Mouse (Mus musculus): Measurements from ENCODE around the gene Etv6.

Gene Etv6

DNA sequence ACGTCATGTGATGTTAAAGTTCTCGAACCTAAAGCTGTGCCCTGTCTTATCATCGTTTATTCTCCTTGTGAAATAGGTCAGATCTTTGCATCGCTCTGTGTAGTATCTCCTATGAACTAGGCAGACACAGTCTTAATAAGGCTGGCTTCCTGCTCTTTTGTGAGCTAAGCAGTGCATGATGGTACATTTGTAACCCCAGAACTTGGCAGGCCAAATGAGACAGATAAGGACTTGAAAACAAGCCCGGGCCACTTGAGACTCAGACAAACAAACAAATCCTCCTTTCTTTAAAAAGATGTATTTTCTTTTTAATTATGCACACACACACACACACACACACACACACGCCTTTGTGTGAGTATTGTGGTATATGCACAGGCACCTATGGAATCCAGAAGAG lies 42.5 kb downstream of the Etv6 start:
- DNase-seq (ENCODE audit: low spot score in 2 of 2), result no peak

DNA sequence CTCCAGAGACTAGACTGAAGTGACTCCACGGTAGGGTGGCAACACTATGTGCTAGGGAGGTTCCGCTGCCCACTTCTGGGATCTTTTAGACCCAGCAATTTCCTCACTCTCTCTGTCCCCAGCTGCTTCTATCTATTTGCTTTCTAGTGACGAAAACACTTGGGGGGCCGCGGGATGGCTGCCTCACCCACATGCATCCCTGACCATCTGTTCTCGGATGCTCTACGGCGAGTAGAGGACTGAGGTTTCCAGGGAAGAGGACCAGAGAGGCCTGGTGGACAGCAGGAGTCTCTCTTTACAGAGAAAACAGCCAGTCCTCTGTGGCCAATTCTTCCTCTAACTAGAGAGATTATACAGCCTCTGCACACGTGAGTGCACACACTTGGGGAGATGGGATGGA lies 43.6 kb downstream of the Etv6 start:
- DNase-seq (ENCODE audit: low spot score in 2 of 2), result no peak

DNA sequence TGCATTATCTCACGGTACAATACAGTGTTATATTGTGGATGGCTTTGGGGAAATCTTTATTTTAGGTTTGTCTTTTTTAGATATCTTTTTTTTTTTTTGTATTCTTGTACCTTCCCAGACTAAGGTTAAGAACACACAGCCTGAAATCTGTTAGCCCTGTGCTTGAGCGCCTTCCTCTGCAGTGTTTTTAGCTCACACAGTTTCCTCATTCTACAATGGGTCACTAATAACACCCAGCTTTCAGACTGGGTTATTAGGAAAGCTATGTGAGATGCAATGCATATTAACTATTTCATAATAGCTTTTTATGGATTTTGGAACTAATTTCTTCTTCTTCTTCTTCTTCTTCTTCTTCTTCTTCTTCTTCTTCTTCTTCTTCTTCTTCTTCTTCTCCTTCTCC lies 44.1 kb downstream of the Etv6 start:
- no peak for DNase-seq (ENCODE audit: low spot score in 2 of 2)

DNA sequence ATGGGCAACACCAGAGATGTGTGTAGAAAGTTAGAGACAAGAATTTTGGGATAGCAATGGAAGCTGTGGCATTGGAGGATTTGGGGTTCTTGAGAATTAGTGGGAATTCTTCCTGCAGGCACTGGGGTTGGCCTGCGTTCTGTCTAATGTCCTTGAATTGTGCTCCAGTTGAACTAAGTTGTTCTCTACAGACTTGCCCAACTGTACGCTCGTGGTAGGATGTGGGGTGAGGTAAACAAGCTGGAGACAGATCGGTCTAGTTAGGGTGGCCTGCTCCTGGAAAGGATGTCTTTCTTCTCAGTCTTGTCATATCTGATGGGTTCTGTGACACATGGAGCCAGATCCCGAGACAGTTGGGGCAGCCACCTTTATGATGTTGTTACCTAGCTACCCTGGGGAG lies 45.4 kb downstream of the Etv6 start:
- no peak for DNase-seq (ENCODE audit: low spot score in 2 of 2)

DNA sequence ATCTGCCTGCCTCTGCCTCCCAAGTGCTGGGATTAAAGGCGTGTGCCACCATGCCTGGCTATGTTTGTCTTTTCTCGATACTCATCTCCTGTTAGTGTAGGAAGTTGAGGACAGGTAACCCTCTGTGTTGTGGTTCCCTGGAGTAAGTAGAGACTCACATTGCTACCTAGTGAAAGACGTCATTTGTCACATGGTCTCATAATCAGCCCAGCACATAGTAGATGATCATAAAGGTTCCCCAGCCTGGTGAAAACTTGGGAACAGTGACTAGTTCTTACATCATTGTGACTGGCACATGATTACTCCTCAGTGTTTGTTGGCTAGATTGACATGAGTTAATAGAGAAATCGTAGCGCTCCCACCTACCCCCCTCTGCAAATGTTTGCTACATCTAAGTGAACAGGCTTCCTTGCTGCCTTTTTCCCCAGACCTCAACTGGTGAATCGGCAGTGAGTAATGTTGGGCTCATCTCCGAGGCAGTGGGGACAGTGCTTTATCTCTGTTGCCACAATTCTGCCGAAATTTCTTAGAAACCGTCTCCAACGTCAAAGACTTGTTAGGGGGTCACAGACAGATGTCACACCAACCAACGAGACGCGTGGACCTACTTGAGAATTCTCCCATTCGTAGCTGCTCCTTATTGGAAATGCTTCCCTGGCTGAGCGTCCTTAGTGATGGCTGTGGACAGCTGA lies 46.9 kb downstream of the Etv6 start:
- no peak for DNase-seq (ENCODE audit: low spot score in 2 of 2)

DNA sequence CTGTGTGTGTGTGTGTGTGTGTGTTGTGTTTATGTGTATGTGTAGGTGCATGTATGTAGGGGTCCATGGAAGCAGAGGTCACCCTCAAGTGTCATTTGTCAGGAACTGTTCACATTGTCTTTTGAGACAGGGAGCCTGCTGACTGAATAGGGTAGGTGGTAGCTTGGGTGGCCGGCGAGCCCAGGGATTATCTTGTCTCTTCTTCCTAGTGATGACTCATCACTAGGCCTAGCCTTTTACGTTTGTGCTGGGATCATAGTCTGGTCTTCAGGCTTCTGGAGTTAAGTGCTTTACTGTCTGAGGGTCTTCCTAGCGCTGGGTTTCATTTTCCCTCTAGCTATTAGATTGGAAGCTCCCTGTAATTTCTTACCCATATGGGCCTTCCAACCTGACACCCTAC lies 47.9 kb downstream of the Etv6 start:
- DNase-seq (ENCODE audit: low spot score in 2 of 2), result no peak

DNA sequence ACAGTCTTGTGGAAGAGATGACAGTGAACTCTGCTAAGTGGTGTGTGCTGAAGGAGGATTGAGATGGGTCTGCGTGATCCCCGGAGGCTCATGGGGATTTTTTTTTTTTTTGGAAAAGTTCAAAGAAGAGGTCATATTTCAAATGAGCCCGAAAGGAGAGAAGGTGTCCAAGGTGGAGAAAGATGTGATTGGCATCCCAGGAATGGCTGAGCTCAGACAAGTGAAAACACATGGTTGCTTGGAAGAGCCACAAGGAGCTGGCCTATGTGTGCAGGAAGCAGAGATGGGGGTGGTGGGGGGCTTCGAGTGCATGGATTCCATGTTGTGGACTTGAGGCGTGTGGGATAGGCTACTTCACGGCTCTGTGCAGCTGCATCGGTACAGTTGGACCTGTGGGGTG lies 50.9 kb downstream of the Etv6 start:
- DNase-seq (ENCODE audit: low spot score in 2 of 2), result no peak

DNA sequence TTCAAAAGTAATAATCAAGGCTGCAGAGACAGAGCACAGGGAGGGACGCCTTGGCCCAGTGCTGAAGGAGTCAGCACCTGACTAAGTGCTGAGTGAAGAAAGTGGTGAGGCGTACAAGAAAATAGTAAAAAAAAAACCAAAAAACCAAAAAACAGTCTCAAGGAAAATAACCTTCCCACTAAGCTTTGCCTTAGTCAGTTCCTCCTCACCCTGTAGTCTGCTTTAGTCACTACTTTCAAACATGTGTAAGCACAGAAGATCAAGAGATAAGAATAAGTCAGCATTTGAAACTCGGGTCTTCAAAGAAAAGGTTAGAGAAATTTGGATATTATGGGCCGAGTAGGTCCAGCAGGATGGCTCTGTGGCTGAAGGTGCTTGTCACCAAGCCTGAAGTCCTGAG lies 52.2 kb downstream of the Etv6 start:
- no peak for DNase-seq (ENCODE audit: low spot score in 2 of 2)

DNA sequence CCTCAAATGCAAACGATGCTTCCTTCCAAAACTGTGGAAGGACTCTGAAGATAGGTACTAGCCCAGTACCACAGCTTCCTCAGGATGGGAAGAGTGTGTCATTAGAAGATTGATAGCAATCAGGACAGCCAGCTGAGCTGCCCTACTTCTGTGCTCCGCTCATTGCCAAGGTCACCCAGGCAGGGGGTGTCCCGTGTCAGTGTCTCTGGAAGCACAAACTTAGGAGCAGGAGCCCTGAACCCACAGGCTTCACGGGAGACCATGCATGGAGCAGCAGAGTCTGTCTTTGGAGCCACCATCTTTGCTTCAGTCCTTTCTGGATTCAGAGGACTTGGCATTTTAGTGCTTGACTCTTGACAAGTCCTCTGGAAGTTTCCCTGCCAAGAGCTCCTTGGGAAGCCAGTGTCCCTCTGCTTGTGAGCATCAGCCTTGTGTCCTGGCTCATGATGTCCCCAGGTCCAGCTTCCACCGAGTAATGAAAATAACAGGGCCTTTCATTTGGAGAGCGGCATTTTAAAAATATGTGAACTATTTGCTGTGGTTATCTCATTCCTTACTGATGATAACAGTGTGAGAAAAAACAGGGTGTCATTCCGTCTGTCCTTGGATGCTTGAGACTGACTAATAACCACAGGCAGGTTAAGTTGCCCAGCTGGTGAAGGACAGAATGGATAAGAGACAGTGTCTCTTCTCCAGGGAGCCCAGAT lies 54.3 kb downstream of the Etv6 start:
- no peak for DNase-seq (ENCODE audit: low spot score in 2 of 2)

DNA sequence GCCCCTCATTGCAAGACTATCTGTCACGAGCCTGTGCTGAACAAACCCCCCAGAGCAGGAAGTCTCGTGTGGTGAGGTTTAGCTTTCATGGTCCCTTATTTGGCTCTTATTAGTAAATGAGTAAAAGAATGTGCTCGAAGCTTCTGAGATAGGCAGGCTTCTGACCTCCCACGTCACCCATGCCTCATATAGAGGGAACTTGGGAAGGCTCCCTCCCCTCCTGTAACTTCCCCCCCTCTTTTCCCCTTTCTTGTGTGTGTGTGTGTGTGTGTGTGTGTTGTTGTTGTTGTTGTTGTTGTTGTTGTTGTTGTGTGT lies 54.8 kb downstream of the Etv6 start:
- DNase-seq (ENCODE audit: low spot score in 2 of 2), result no peak

DNA sequence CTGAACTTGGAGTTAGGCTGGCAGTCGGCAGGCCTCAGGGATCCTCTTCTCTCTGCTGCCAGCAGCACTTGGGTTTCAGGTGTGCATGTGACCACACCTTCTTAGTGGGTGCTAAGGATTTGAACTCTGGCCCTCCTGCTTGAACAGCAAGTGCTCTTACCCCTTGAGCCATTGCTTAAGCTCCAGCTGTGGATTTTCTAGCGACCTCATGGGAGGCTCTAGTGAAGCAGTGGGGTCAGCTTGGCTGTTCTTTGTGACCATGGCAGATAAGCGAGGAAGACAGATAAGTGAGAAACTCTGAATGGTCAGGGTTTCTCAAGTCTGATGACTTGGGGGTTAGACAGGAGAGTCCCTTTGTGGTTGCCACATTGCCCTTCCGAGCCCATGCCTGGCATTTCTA lies 55.4 kb downstream of the Etv6 start:
- no peak for DNase-seq (ENCODE audit: low spot score in 2 of 2)

DNA sequence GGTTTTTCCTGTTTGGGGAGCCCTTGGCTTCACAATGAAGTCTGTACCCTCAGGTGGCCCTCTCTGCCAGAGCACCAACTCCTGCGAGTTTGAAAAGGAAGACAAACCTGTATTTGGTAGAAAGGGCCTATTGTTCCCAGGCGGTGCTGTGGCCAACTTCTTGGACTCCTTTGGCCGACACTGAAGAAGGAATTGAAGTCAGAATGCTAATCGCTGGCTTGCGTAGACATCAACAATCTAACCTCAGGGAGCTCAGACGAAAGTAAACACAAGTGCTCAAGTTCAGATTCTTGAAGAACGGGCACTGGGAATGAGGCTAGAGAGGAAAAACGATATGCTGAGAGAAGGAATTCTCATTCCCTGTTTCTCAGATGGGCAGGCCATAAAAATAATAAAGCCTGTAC lies 55.9 kb downstream of the Etv6 start:
- DNase-seq (ENCODE audit: low spot score in 2 of 2), result no peak

DNA sequence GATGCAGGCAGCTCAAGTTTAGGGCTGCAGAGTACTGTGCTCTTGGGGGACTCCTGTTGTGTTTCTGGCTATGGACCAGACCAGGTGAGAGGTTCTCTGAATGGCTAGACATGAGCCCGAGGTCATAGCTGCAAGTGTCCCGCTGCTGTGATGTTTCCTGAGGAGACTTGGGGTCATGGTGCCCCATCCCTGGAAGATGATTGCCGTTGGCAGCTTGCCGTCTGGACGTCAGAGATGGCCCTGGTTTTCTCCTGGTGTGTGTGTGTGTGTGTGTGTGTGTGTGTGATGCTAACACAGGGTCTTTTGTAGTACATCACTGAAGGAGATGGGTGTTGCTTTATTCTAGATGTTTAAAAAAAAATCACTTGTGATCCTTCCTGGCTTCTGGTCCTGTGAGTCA lies 58.6 kb downstream of the Etv6 start:
- no peak for DNase-seq (ENCODE audit: low spot score in 2 of 2)

DNA sequence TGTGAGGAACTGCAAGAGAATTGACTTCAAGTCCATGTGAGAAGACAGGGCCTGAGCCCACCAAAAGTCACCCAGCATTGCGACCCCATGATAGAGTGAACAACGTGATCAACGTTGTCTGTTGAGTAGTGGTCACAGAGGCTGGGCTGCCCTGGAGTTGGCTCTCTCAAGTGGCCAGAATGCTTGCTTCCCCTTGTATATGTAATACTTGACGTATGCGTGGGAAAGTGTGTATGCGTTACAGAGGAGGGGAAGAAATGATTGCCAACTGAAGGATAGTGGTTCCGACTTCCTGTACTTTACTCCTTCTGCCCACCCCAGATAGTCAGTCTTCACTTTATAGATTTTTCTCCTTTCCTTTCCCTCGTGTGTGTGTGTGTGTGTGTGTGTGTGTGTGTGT lies 59.1 kb downstream of the Etv6 start:
- no peak for DNase-seq (ENCODE audit: low spot score in 2 of 2)

DNA sequence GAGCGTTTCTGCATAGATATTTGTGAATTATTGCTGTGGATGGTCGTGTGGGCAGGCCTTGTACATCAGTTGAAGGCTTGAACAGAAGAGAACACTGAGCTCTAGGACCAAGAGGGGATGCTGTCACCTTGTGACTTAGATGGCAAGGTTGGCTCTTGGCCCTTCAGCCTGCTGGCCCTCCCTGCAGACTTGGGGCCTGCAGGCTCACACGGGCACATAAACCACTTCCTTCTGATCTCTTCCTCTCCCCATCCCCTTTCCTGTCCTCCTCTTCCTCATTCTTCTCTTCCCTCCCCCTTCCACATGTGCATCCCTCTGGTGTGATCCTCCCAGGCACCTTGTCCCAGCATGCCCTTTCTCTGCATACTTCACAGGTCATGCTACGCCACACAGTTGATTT lies 60.1 kb downstream of the Etv6 start:
- no peak for DNase-seq (ENCODE audit: low spot score in 2 of 2)

DNA sequence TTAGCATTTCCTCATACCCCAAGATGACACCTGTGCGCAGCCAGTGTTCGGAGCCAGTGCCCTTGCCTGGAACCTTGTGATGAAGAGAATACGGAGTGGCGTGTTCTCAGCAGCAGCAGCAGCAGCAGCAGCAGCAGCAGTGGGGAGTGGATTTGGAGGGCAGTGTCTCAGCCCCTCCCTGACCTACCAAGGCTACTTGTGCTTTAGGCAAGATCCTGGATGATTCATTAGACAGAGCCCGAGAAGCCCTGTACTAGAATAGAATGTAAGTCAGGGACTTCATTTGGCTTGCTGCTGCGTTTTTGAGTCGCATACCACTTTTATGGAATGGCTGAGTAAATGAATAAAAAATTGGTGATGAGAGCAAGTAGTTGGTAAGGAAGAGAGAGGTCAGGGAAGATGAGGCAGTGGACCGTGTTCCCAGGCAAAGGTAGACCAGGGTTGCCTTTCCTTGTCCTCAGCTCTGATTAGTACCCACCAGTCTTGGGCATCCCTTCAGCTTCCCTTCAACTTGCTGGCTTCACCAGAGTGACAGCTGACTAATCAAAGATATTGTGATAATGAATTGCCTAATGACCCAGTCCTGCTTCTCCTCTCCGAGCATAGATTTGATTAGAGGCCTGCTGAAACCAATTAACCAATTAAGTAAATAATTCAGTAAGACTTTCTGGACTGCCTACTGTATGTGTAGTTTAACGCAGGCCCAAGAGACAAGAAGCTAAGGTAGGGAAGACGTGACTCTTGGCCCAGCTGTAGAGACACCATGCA lies 64.7 kb downstream of the Etv6 start:
- DNase-seq (ENCODE audit: low spot score in 2 of 2), result no peak

DNA sequence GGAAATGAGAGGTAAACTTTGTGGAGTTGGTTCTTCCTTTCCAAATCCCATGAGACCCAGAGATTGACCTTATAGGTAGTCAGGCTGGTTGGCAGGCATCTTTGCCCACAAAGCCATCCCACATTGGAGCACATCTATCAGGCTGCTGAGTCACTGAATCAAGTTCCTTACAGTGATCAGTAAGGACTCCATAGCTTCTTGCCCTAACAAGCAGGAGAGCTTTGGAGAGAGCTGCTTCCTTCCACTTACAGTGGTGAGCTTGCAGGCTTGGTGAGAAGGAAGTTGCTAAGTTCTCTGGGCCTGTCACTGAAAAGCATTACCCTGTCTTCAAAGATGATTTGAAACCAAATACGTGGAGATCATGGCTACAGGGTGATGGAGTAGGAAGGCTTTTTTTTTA lies 66.9 kb downstream of the Etv6 start:
- no peak for DNase-seq (ENCODE audit: low spot score in 2 of 2)

DNA sequence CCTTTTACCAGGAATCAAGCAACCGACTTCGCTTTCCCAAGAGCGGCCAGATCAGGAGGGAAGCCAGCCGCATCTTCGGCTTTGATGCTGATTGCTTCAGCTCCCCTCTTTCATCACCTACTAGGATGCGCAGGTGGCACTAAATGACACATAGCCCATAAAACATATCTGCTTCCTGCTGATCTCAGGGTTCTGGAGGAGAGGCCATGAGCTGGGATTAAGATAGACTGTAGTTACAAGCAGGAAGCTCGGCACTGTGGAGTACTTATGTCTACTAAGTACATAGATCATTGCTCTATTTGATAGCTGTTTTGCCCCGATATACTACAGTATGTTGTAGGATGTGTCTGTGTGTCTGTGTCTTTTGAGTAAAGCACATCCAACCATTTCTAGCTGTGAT lies 68.0 kb downstream of the Etv6 start:
- no peak for DNase-seq (ENCODE audit: low spot score in 2 of 2)

DNA sequence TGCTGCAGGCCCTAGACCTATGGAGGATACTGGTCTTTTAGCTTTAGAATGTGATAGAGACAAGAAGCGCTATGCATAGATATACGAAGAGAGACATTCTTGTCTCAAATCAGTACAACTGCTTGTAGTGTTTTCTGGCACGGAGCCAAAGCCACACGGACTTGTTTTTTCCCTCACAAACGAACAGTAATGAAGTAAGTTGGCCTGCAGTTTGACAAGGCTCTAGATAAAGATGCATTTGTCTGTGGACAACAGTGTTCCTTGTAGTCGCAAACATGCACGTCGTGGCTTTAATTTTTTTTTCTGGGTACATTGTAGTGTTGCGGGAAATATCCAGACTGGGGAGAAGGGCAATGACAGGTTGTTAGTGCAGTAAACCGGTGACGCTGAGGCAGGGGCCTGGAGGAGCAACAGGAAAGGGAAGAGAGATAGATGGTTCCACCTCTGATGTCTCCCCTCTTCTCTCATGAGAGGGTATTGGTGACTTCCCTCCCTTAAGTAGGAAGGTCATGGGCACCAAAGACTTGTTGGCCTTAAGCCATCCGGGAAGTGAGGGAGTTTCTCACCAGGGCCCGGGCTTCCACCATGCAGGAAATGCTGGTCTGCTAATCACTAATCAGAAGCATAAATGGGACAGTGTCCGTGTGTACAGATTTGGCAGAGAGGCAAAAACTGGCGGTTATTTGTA lies 70.2 kb downstream of the Etv6 start:
- peak in 1 of 2 experiments; percentile 30 for DNase-seq (ENCODE audit: low spot score in 2 of 2)

DNA sequence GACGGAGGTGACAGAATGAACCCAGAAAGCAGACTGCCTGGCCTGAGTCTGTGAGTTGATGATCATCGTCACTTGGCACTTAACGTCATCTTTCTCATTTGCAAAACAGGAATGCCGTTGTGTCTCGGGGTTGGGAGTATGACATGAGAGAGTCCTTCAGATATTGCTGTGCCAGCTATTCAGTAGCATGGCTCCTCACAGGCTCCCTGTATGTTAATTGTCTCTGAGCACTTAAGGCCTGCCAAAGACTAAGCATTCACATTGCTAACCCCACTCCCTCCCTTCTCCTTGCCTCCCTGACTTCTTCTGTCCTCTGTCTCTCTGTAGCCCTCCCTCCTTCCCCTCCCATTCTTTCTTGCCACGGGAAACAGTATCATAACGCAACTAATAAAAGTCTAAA lies 72.2 kb downstream of the Etv6 start:
- no peak for DNase-seq (ENCODE audit: low spot score in 2 of 2)

DNA sequence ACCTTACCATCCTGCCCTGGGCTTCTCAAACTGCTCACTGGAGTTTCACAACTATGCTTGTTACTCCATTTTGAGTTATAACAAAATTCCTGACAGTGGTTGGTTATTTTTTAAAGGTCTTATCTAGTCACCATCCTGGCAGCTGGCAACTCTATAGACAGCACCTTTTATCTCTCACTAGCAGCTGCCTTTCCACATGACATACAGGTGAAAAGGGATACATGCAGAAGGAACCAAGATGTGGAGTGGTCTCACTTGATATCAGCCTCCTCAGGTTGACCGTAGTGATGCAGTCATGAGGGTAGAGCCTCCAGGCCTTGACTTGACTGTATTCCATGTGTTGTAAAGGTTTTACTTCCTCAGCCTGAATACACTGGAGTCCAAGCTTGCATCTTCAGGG lies 74.2 kb downstream of the Etv6 start:
- DNase-seq (ENCODE audit: low spot score in 2 of 2), result no peak

DNA sequence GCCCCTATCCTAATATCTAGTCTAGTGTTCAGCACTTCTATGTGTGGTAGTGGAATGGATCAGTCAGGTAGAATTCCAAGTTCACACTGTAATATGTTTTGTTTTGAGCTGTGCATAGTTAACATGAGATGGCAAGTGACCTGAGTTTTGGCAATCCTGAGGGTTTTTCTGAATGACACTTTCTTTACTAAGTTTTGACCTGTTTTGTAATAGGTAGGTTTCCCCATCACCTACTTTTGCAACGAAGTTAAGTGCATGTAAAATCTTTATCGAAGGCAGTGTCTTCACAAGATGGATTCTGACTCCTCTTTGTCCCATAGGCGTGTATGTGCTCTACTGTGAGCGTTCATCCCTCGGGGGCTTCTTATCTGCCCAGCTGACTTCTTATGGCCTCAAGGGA lies 74.7 kb downstream of the Etv6 start:
- no peak for DNase-seq (ENCODE audit: low spot score in 2 of 2)

DNA sequence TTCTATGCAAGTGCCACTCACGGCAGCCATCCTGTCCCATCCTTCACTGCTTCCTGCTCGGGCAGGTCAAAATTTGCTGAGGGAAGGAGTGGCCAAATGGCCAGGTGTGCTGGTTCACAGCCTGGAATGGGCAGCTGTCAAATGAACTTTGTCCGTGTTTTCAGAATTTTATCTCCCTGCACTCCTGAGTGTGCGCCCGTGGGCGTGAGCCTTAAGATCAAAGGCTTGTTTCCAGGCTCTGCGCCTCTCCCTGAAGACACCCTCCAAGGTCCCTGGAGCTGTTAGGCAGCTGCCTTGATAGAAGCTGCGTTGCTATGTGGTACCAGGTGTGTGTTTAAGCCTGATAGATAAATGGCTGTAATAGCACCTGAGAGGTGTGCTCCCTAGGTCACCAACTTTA lies 76.1 kb downstream of the Etv6 start:
- DNase-seq (ENCODE audit: low spot score in 2 of 2), result no peak

All from cerebellum, postnatal 4 days (tissue).